Mouse (Mus musculus) adrenal gland, adult 2 months (tissue): ENCODE results near the gene Tiam2. TPM values are rescaled to one million over a fixed set of nuclear protein-coding genes. Genes with fewer than 3 reads are reported as not detected.

ENCODE experiments used
- DNase-seq: peaks from one replicate; pipeline ENCODE4 v3.0.0; 2021
- polyA plus RNA-seq: library from polyadenylated mRNA; depleted of rRNA; stranded (reverse); fragments of >200 nt; gene quantifications from 2 replicates; pipeline ENCODE4 v1.2.3, GENCODE M21; 2012
- total RNA-seq, 2 experiments: library from RNA; stranded (reverse); gene quantifications; 2 replicates each; pipeline ENCODE4 v1.2.3; 2021

Tiam2 gene
- total and polyA plus RNA-seq, 3 experiments = 6.5 to 29.4 (median 22.3) TPM

- peak; percentile 75 for DNase-seq
These were observed 124.7 kb downstream of the Tiam2 start for GRCm38 (mm10) chr17:3451077-3451476.

- no peak for DNase-seq
These were observed 126.4 kb downstream of the Tiam2 start for GRCm38 (mm10) chr17:3452571-3453311.

GRCm38 (mm10) chr17:3453946-3454345, 127.6 kb downstream of the Tiam2 start:
- peak; percentile 43 for DNase-seq

GRCm38 (mm10) chr17:3454850-3455249, 128.5 kb downstream of the Tiam2 start:
- no peak for DNase-seq

GRCm38 (mm10) chr17:3457914-3458681, 131.7 kb downstream of the Tiam2 start:
- DNase-seq = no peak

GRCm38 (mm10) chr17:3465861-3466260, 139.5 kb downstream of the Tiam2 start:
- DNase-seq = no peak

GRCm38 (mm10) chr17:3466681-3467080, 140.3 kb downstream of the Tiam2 start:
- no peak for DNase-seq

- no peak for DNase-seq
These were observed 141.4 kb downstream of the Tiam2 start for GRCm38 (mm10) chr17:3467636-3468324.

GRCm38 (mm10) chr17:3472018-3472417, 145.6 kb downstream of the Tiam2 start:
- no peak for DNase-seq

GRCm38 (mm10) chr17:3476546-3476945, 150.2 kb downstream of the Tiam2 start:
- peak; percentile 30 for DNase-seq

- no peak for DNase-seq
These were observed 155.5 kb downstream of the Tiam2 start for GRCm38 (mm10) chr17:3481576-3482575.

GRCm38 (mm10) chr17:3483091-3483490, 156.7 kb downstream of the Tiam2 start:
- no peak for DNase-seq

- peak; percentile 90 for DNase-seq
These were observed 159.5 kb downstream of the Tiam2 start for GRCm38 (mm10) chr17:3485851-3486250.

- DNase-seq = no peak
These were observed 160.8 kb downstream of the Tiam2 start for GRCm38 (mm10) chr17:3487211-3487610.

GRCm38 (mm10) chr17:3487721-3488601, 161.6 kb downstream of the Tiam2 start:
- peak; percentile 35 for DNase-seq

GRCm38 (mm10) chr17:3490216-3490895, 164.0 kb downstream of the Tiam2 start:
- DNase-seq = peak; percentile 86

- DNase-seq = peak; percentile 54
These were observed 164.7 kb downstream of the Tiam2 start for GRCm38 (mm10) chr17:3491065-3491464.

- peak; percentile 23 for DNase-seq
These were observed 165.3 kb downstream of the Tiam2 start for GRCm38 (mm10) chr17:3491667-3492066.

GRCm38 (mm10) chr17:3495576-3495975, 169.2 kb downstream of the Tiam2 start:
- DNase-seq = no peak

- no peak for DNase-seq
These were observed 169.7 kb downstream of the Tiam2 start for GRCm38 (mm10) chr17:3496080-3496479.
